Comparison of ENCODE assay signal across 10 mouse cellular contexts in genomic region chr12:112012511-112013270, GRCm38 (mm10). TPM values are rescaled to one million over a fixed set of nuclear protein-coding genes. Genes with fewer than 3 reads are reported as not detected.
A peak's percentile ranks its signal among the peaks of the same experiment; 100 is the strongest.
DNase-seq lines count a peak whose midpoint lies in the region; ATAC-seq and TF ChIP-seq lines count a peak whose summit lies in the region.
"Had no signal": no experiment of that assay in that cellular context is flagged by ENCODE, and none has a peak within 500 bp of the region (broad histone marks: within the 10 kb centered on the region; RNA-seq: fewer than 3 reads in every experiment).

No protein-coding gene starts in this region.

- 21% methylated on average over 12 of the region's 12 CpGs for WGBS in forebrain, embryonic 15.5 days
- 31% methylated on average over 12 of the region's 12 CpGs for WGBS in neural tube, embryonic 12.5 days
- WGBS in lung, adult 2 months = 46% methylated on average over 12 of the region's 12 CpGs

- no peak for TF ChIP-seq CTCF in lung, adult 2 months (IDR thresholded peaks at IDR 0.05; ENCODE audit: insufficient read depth, low read length)

- H3K27ac ChIP-seq in forebrain, embryonic 15.5 days (replicated peaks) = no peak overlapping the region; the same call in 1 of the 2 replicates
- no peak overlapping the region for H3K27ac ChIP-seq in neural tube, embryonic 12.5 days

- peak overlapping the region; percentile 37 for H3K4me2 ChIP-seq in forebrain, embryonic 15.5 days (replicated peaks)
- H3K4me2 ChIP-seq in neural tube, embryonic 12.5 days (replicated peaks) = peak overlapping the region; percentile 49

- no peaks in the 10 kb centered on the region for H3K27me3 ChIP-seq in forebrain, embryonic 15.5 days
- H3K27me3 ChIP-seq in neural tube, embryonic 12.5 days (replicated peaks) = no peaks in the 10 kb centered on the region

- H3K9me3 ChIP-seq in forebrain, embryonic 15.5 days = no peaks in the 10 kb centered on the region
- H3K9me3 ChIP-seq in neural tube, embryonic 12.5 days = no peaks in the 10 kb centered on the region

- H3K36me3 ChIP-seq in forebrain, embryonic 15.5 days = no peaks in the 10 kb centered on the region
- no peaks in the 10 kb centered on the region for H3K36me3 ChIP-seq in neural tube, embryonic 12.5 days

- no peak for TF ChIP-seq POLR2A in lung, adult 2 months (IDR thresholded peaks at IDR 0.05; ENCODE audit: borderline replicate concordance, extremely low read depth, low read depth, low read length)

- peak overlapping the region; percentile 17 for H3K4me3 ChIP-seq in forebrain, embryonic 15.5 days
- H3K4me3 ChIP-seq in neural tube, embryonic 12.5 days = no peak overlapping the region
- no peak overlapping the region for H3K4me3 ChIP-seq in lung, adult 2 months (replicated peaks; ENCODE audit: extremely low read depth, low read depth, low read length)

- peaks cover 7% of the 10 kb centered on the region for H3K4me1 ChIP-seq in forebrain, embryonic 15.5 days
- no peaks in the 10 kb centered on the region; the same call in 1 of the 2 replicates for H3K4me1 ChIP-seq in neural tube, embryonic 12.5 days
- no peaks in the 10 kb centered on the region for H3K4me1 ChIP-seq in lung, adult 2 months (ENCODE audit: control insufficient read depth, insufficient read depth, low read length)

- peak; percentile 4 for DNase-seq in kidney, adult 18-20 months
- DNase-seq in kidney, adult 11 months = no peak
- DNase-seq in kidney, postnatal 4 days = peak; percentile 65 to 73
- DNase-seq in adrenal gland, adult 2 months = no peak
- no peak for DNase-seq in lung, adult 2 months
- no peak for DNase-seq in cerebellum, adult 8-10 months
- DNase-seq: right cerebral cortex, postnatal 14 days had no signal

- H3K9ac ChIP-seq in forebrain, embryonic 15.5 days (replicated peaks) = 0 out of 2 replicates have a peak overlapping the region, but pooled peaks have one; percentile 3
- no peak overlapping the region for H3K9ac ChIP-seq in neural tube, embryonic 12.5 days

- peak; percentile 88 for ATAC-seq in forebrain, embryonic 15.5 days (replicated peaks)
- peak; percentile 92 for ATAC-seq in neural tube, embryonic 12.5 days (ENCODE audit: low FRiP score, low read depth)

RNA-seq across cellular contexts. Expression of gene Rd3l, which starts 31.6 kb away (rescaled TPM):
- not detected in 2 replicates for polyA plus RNA-seq in forebrain, embryonic 15.5 days (2015; fragmentation: Nextera tagmentation; extraction: Ambion mirVana)
- not detected in 2 replicates for polyA plus RNA-seq in neural tube, embryonic 12.5 days (2016; fragmentation: Nextera tagmentation; extraction: Ambion mirVana)
- not detected for total RNA-seq in adrenal gland, adult 2 months (2021)
- not detected in 2 replicates for polyA plus RNA-seq in adrenal gland, adult 2 months (2012; rRNA removed)
- polyA plus RNA-seq in lung, adult 2 months (2012; rRNA removed) = not detected in 2 replicates
- total RNA-seq: CH12.LX had no signal

RNA-seq across cellular contexts. Expression of gene Tdrd9, which starts 41.3 kb away (rescaled TPM):
- 0.34 and 0.50 TPM in 2 replicates for polyA plus RNA-seq in forebrain, embryonic 15.5 days (2015; fragmentation: Nextera tagmentation; extraction: Ambion mirVana)
- polyA plus RNA-seq in neural tube, embryonic 12.5 days (2016; fragmentation: Nextera tagmentation; extraction: Ambion mirVana) = 0.65 and 0.75 TPM in 2 replicates
- total RNA-seq in adrenal gland, adult 2 months (2021) = under 1 TPM in 1 of 2 experiments, not detected in 1; 0.07 TPM
- polyA plus RNA-seq in adrenal gland, adult 2 months (2012; rRNA removed) = 0.06 TPM in 1 of 2 replicates, not detected in the other
- polyA plus RNA-seq in lung, adult 2 months (2012; rRNA removed) = 0.05 and 0.09 TPM in 2 replicates
- total RNA-seq: CH12.LX had no signal

RNA-seq across cellular contexts. Expression of gene Atp5mpl, which starts 45.9 kb away (rescaled TPM):
- 615 and 675 TPM in 2 replicates for polyA plus RNA-seq in forebrain, embryonic 15.5 days (2015; fragmentation: Nextera tagmentation; extraction: Ambion mirVana)
- polyA plus RNA-seq in neural tube, embryonic 12.5 days (2016; fragmentation: Nextera tagmentation; extraction: Ambion mirVana) = 637 and 665 TPM in 2 replicates
- 100 to 1,000 TPM; 274 to 451 TPM for total RNA-seq in adrenal gland, adult 2 months (2021)
- 3.2 and 6.1 TPM in 2 replicates for polyA plus RNA-seq in adrenal gland, adult 2 months (2012; rRNA removed)
- polyA plus RNA-seq in lung, adult 2 months (2012; rRNA removed) = 10.4 and 20.5 TPM in 2 replicates

Comparison
In these comparisons a context has a peak if more than half of its experiments do, and no peak if none do; other contexts are left out.
1. DNase-seq: peak in kidney, adult 18-20 months (single experiment) and kidney, postnatal 4 days (2 of 2); none in kidney, adult 11 months (single experiment), adrenal gland, adult 2 months (single experiment), lung, adult 2 months (single experiment) and cerebellum, adult 8-10 months (single experiment).
2. RNA of gene Atp5mpl, which starts 45.9 kb away (polyA plus RNA-seq): 637 to 665 TPM in neural tube, embryonic 12.5 days and 615 to 675 TPM in forebrain, embryonic 15.5 days; 10.4 to 20.5 TPM in lung, adult 2 months and 3.2 to 6.1 TPM in adrenal gland, adult 2 months; every median in the first group is over 10 times any median in the second.